Mouse (Mus musculus) embryonic facial prominence, embryonic 14.5 days (tissue): ENCODE measurements at regions not wholly inside any gene's neighbourhood (a gene's known extent, or its start where the extent isn't known, plus 50 kb on each side); places are given as distances from the start of the nearest gene placed in this dataset.
A peak's percentile ranks its signal among the peaks of the same experiment; 100 is the strongest.

Experiments used
- ATAC-seq: fragments of 200-750 bp; cut with Nextera tagmentation; 2 replicates; pipeline ENCODE4 v1.8.0; 2017; ENCODE audit warnings: low read depth, moderate number of reproducible peaks, moderate TSS enrichment
- DNase-seq: peaks from one replicate; pipeline ENCODE4 v3.0.0-alpha.2; 2015; ENCODE audit warnings: low spot score
- H3K27ac ChIP-seq: fragments of 300-500 bp; sonication (generic); replicated peaks from 2 replicates; pipeline ENCODE4 v1.5.1; 2014; ENCODE audit warnings: low read depth, mild to moderate bottlenecking, low read length, moderate library complexity
- H3K27me3 ChIP-seq: fragments of 300-500 bp; sonication (generic); replicated peaks from 2 replicates; pipeline ENCODE4 v1.6.1; 2014; ENCODE audit warnings: low read length; ENCODE audit not compliant: control insufficient read depth, insufficient read depth
- H3K36me3 ChIP-seq: fragments of 300-500 bp; sonication (generic); 2 replicates; pipeline ENCODE4 v1.6.1; 2014; ENCODE audit warnings: low read length, mixed read lengths; ENCODE audit not compliant: control insufficient read depth, insufficient read depth
- H3K4me1 ChIP-seq: fragments of 300-500 bp; sonication (generic); 2 replicates; pipeline ENCODE4 v1.6.1; 2014; ENCODE audit warnings: antibody characterized with exemption, low read length; ENCODE audit not compliant: control insufficient read depth, insufficient read depth
- H3K4me2 ChIP-seq: fragments of 300-500 bp; sonication (generic); 2 replicates; pipeline ENCODE4 v1.6.1; 2014; ENCODE audit warnings: low read depth, mild to moderate bottlenecking, low read length, moderate library complexity, mixed read lengths
- H3K4me3 ChIP-seq: fragments of 300-500 bp; sonication (generic); 2 replicates; pipeline ENCODE4 v1.5.1; 2014; ENCODE audit warnings: low read depth, mild to moderate bottlenecking, low read length
- H3K9ac ChIP-seq: fragments of 300-500 bp; sonication (generic); 2 replicates; pipeline ENCODE4 v1.6.1; 2014; ENCODE audit warnings: low read depth, mild to moderate bottlenecking, low read length, moderate library complexity, mixed read lengths
- H3K9me3 ChIP-seq: fragments of 300-500 bp; sonication (generic); 2 replicates; pipeline ENCODE4 v1.6.1; 2016; ENCODE audit warnings: low read length; ENCODE audit not compliant: control insufficient read depth
- WGBS: fragments of 180-500 bp; shearing (Covaris S2); extraction: QIAGEN DNeasy Blood & Tissue Kit; methylation state at CpG from one replicate; pipeline ENCODE4 v1.1.7; 2014; 5-methylcytosine and 5-hydroxymethylcytosine counted together

DNA sequence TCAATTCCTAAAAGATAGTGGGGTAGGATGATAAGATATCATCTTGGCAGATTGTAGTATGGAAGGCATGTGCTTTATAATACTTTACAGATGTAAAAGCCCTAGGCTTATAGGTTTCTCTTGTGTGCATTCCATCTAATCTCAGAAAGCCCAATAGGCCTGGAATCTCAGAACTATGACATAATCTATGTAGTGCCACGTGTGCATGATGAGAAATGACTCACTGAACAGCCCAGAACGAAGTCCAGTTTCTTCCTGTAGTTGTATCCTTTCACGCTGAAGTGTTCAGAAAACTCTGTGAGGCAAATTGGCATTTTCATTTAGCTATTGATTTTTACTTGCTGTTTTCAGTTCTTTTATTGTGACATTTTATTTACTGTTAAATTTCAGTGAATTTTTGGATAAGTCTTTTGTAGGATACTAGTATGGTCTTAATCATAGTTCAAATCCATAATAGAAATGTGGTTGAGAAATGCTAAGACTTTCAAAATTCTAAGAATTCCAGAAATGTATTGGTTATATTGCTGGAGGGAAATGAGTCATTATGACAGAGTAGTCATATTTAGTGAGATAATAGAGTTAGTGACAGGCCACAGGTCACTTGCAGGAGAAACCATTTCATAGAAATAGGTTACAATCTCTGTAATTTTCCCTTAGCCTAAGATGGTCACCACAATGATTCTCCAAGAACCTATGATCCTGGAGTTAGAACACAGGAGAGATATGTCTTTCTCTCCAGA, 1229.3 kb upstream of the Slc10a2 start:
- no peak overlapping the region for H3K4me3 ChIP-seq
- DNase-seq (peak; percentile 11), ATAC-seq (no peak)
- 65% methylated on average over 3 of the region's 3 CpGs for WGBS
- H3K9ac ChIP-seq = no peak overlapping the region
- H3K4me1 ChIP-seq = no peaks in the 10 kb centered on the region
- H3K27me3 ChIP-seq = no peaks in the 10 kb centered on the region
- H3K36me3 ChIP-seq = no peaks in the 10 kb centered on the region
- no peak overlapping the region for H3K27ac ChIP-seq
- no peak overlapping the region for H3K4me2 ChIP-seq
- H3K9me3 ChIP-seq = no peaks in the 10 kb centered on the region

DNA sequence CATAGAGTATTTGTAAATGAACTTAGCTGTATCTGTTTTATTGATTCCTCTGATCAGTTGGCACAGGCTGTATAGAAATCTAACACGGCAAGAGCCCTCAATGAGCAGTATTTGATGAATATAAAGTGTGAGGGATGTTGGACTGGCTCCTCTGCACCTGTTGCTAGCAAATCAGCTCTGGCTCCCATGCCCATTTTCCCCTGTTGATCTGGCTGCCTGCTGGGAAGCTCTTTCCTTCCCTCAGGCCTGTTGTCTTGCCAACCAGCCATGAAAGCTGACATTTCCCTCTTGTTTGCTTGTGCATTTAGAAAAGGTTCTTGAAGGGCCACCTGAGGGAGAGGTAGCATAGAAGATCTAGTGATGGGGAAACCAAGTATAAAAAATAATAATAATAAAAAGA, 1216.2 kb upstream of the Slc10a2 start:
- no peak overlapping the region for H3K4me3 ChIP-seq
- no peaks in the 10 kb centered on the region for H3K9me3 ChIP-seq
- H3K27ac ChIP-seq = no peak overlapping the region
- ATAC-seq = no peak
- H3K27me3 ChIP-seq = no peaks in the 10 kb centered on the region
- no peaks in the 10 kb centered on the region for H3K36me3 ChIP-seq
- no peaks in the 10 kb centered on the region for H3K4me1 ChIP-seq
- 59% methylated on average over 1 of the region's 1 CpGs for WGBS
- H3K9ac ChIP-seq = no peak overlapping the region
- H3K4me2 ChIP-seq = no peak overlapping the region
- no peak for DNase-seq

DNA sequence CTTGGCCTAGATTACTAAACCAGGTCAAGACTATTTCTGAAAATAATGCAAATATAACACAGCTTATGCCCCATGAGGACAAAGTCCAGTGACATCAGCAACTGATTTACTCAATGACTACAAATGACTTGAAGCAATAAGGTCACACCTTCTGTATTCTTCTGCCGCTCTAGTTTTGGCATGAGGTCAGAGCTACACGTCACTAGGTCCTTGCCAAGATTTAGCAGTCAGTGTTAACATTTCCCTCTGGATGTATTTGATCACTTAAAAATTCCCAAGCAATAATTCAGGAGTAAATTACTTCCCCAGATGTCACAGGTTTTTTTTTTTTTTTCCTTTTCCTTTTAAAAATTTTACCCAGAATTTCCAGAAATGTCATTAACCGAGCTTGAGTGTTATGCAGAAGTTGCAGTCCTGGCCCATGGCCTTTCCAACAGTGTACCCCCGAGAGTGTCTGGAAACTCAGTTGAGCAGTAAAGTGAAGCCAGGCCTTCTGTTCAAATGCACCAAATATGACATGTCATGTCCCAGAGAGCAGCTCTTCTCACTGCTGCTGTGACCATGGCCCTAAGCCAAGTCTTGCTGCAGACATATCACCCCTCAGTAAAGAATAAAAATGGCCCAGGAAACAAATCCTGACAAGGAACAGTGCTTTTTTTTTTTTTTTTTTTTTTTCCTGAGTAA, 1210.2 kb upstream of the Slc10a2 start:
- H3K4me2 ChIP-seq = no peak overlapping the region
- H3K9ac ChIP-seq = no peak overlapping the region
- no peak overlapping the region for H3K4me3 ChIP-seq
- WGBS = 65% methylated on average over 4 of the region's 4 CpGs
- H3K36me3 ChIP-seq = no peaks in the 10 kb centered on the region
- ATAC-seq = no peak
- H3K27me3 ChIP-seq = no peaks in the 10 kb centered on the region
- no peaks in the 10 kb centered on the region for H3K4me1 ChIP-seq
- no peaks in the 10 kb centered on the region for H3K9me3 ChIP-seq
- peak; percentile 14 for DNase-seq
- H3K27ac ChIP-seq = no peak overlapping the region

DNA sequence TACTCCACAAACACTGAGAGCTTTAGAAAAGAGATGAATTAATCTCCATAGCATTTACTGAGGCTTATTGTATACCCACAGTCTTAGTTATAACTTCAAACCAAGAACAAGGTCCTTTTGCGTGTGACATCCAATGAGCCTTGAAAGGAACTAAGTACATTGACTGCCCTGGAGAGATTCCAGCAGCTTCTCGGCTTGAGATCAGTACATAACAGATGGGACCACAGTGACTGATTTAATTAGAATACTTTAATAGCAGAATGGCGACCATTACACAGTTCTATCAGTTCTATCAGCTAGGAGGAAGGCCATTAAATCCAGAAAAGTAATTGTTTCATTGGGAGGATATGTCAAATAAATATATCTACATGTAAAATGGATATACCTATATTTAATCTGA, 1183.7 kb upstream of the Slc10a2 start:
- WGBS = 54% methylated on average over 3 of the region's 3 CpGs
- Histone ChIP-seq H3K9me3 (no peaks in the 10 kb centered on the region), H3K4me2 (no peak overlapping the region), H3K36me3 (no peaks in the 10 kb centered on the region), H3K4me3 (no peak overlapping the region), H3K4me1 (no peaks in the 10 kb centered on the region), H3K9ac (no peak overlapping the region), H3K27ac (no peak overlapping the region), H3K27me3 (no peaks in the 10 kb centered on the region)
- ATAC-seq = no peak
- DNase-seq = no peak

DNA sequence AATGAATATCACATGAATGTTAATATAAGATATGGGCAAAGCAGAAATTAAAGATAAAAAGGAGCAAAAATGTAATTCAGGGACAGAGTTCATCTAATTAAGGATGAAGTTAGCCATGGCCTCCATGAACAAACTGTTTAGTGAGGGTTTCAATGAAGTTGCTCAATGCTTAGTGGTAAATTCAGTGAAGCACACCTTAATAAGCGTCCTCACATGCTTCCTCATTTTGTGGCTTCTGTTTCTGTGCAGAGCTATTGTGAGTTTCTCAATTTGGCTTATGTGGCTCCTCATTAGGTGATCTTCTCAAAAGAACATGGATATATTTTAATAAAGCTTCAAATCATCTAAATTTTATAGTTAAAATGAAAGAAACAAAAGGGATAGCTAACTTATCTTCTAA, 1174.8 kb upstream of the Slc10a2 start:
- Histone ChIP-seq H3K9ac (no peak overlapping the region), H3K4me1 (no peaks in the 10 kb centered on the region), H3K36me3 (no peaks in the 10 kb centered on the region), H3K27ac (no peak overlapping the region), H3K9me3 (0 out of 2 replicates have a peak, but pooled peaks cover 3% of the 10 kb centered on the region), H3K4me3 (no peak overlapping the region), H3K27me3 (no peaks in the 10 kb centered on the region), H3K4me2 (no peak overlapping the region)
- ATAC-seq (no peak), DNase-seq (no peak)
- 89% methylated on average over 1 of the region's 1 CpGs for WGBS
